ENCODE assay signal across 27 mouse cellular contexts in genomic region chr7:15879756-15880155, GRCm38 (mm10). TPM values are rescaled to one million over a fixed set of nuclear protein-coding genes. Genes with fewer than 3 reads are reported as not detected.
DNase-seq lines count a peak whose midpoint lies in the region; ATAC-seq lines count a peak whose summit lies in the region.
"Had no signal": no experiment of that assay in that cellular context is flagged by ENCODE, and none has a peak within 500 bp of the region (broad histone marks: within the 10 kb centered on the region; RNA-seq: fewer than 3 reads in every experiment).

Gene Crx, minus strand, starts transcription at chr7:15879968.

- peaks cover 11% of the 10 kb centered on the region for H3K4me1 ChIP-seq in midbrain, embryonic 13.5 days (replicated peaks)
- 0 out of 2 replicates have a peak, but pooled peaks cover 2% of the 10 kb centered on the region for H3K4me1 ChIP-seq in midbrain, embryonic 15.5 days
- H3K4me1 ChIP-seq: embryonic facial prominence, embryonic 10.5 days; embryonic facial prominence, embryonic 12.5 days had no signal

- H3K27ac ChIP-seq in midbrain, embryonic 13.5 days: peak within 1 kb of the TSS; percentile 51; the same call in 1 of the 2 replicates
- no peak within 1 kb of the TSS for H3K27ac ChIP-seq in midbrain, embryonic 15.5 days
- H3K27ac ChIP-seq: embryonic facial prominence, embryonic 10.5 days; embryonic facial prominence, embryonic 12.5 days; forebrain, embryonic 13.5 days had no signal

- no peaks in the 10 kb centered on the region for H3K27me3 ChIP-seq in midbrain, embryonic 13.5 days
- no peaks in the 10 kb centered on the region for H3K27me3 ChIP-seq in midbrain, embryonic 15.5 days (replicated peaks)
- H3K27me3 ChIP-seq: embryonic facial prominence, embryonic 12.5 days; forebrain, embryonic 13.5 days had no signal

- H3K4me3 ChIP-seq in midbrain, embryonic 13.5 days (replicated peaks): no peak within 1 kb of the TSS
- H3K4me3 ChIP-seq in midbrain, embryonic 15.5 days: no peak within 1 kb of the TSS
- H3K4me3 ChIP-seq: embryonic facial prominence, embryonic 10.5 days; embryonic facial prominence, embryonic 12.5 days; forebrain, embryonic 13.5 days had no signal

- 34% methylated on average over 4 of the region's 4 CpGs for WGBS in midbrain, embryonic 13.5 days
- WGBS in midbrain, embryonic 15.5 days: 34% methylated on average over 4 of the region's 4 CpGs

- no peak within 1 kb of the TSS for H3K4me2 ChIP-seq in midbrain, embryonic 13.5 days (replicated peaks)
- H3K4me2 ChIP-seq in midbrain, embryonic 15.5 days: no peak within 1 kb of the TSS
- H3K4me2 ChIP-seq: embryonic facial prominence, embryonic 12.5 days; forebrain, embryonic 13.5 days had no signal

- intact Hi-C loops in heart, postnatal 10 days (cut with DNase I): no loop called here

- H3K9ac ChIP-seq in midbrain, embryonic 13.5 days (replicated peaks): no peak within 1 kb of the TSS
- no peak within 1 kb of the TSS for H3K9ac ChIP-seq in midbrain, embryonic 15.5 days
- H3K9ac ChIP-seq: embryonic facial prominence, embryonic 12.5 days; forebrain, embryonic 13.5 days had no signal

- DNase-seq in heart, adult 11 months: peak; percentile 55
- no peak for DNase-seq in heart, postnatal 10 days
- peak; percentile 92 for DNase-seq in retina, postnatal 1 day
- DNase-seq in right cerebral cortex, postnatal 36 days (ENCODE audit: low spot score in 2 of 2): no peak
- no peak for DNase-seq in kidney, adult 8-10 months
- DNase-seq: adrenal gland, adult 8-10 months; adrenal gland, postnatal 14 days; adrenal gland, postnatal 36 days; B cell, adult 2 months; cerebellum, adult 11-12 months; cerebellum, adult 2 months; cerebellum, adult 9-10 months; cerebellum, postnatal 10 days; cerebellum, postnatal 25 days had no signal

- H3K9me3 ChIP-seq in midbrain, embryonic 13.5 days: no peaks in the 10 kb centered on the region
- no peaks in the 10 kb centered on the region for H3K9me3 ChIP-seq in midbrain, embryonic 15.5 days
- H3K9me3 ChIP-seq: embryonic facial prominence, embryonic 10.5 days; embryonic facial prominence, embryonic 12.5 days; forebrain, embryonic 13.5 days; G1E had no signal

- H3K36me3 ChIP-seq in midbrain, embryonic 13.5 days: no peaks in the 10 kb centered on the region
- no peaks in the 10 kb centered on the region for H3K36me3 ChIP-seq in midbrain, embryonic 15.5 days (replicated peaks)
- H3K36me3 ChIP-seq: embryonic facial prominence, embryonic 10.5 days; embryonic facial prominence, embryonic 12.5 days; G1E had no signal

- no peak for ATAC-seq in midbrain, embryonic 13.5 days
- ATAC-seq in midbrain, embryonic 15.5 days (replicated peaks): no peak
- ATAC-seq: activated CD4-positive, CD25-positive, alpha-beta regulatory T cell, adult 4 months; CD4-positive, CD25-positive, alpha-beta regulatory T cell, adult 4 months; forebrain, embryonic 13.5 days; Patski had no signal

RNA-seq across cellular contexts. Expression of gene Crx, which starts in this region (rescaled TPM):
- total RNA-seq in heart, postnatal 10 days (2021): not detected
- 0.10 and 0.43 TPM in 2 replicates for polyA plus RNA-seq in midbrain, embryonic 13.5 days (2015; fragmentation: Nextera tagmentation; extraction: Ambion mirVana)
- 0.15 and 0.28 TPM in 2 replicates for polyA plus RNA-seq in midbrain, embryonic 15.5 days (2015; fragmentation: Nextera tagmentation; extraction: Ambion mirVana)
- total RNA-seq: adrenal gland, adult 18-20 months; adrenal gland, adult 8-10 months; adrenal gland, postnatal 14 days; adrenal gland, postnatal 36 days; CH12.LX had no signal
- polyA plus RNA-seq: activated CD4-positive, CD25-positive, alpha-beta regulatory T cell, adult 4 months; CD4-positive, CD25-positive, alpha-beta regulatory T cell, adult 4 months; cerebellum, adult 2 months; embryonic facial prominence, embryonic 12.5 days; embryonic facial prominence, embryonic 14.5 days; forebrain, embryonic 11.5 days; forebrain, embryonic 13.5 days; G1E; Patski had no signal

Comparison
In these comparisons a context has a peak if more than half of its experiments do, and no peak if none do; other contexts are left out.
1. DNase-seq: peak in heart, adult 11 months (single experiment) and retina, postnatal 1 day (single experiment); none in heart, postnatal 10 days (0 of 2), right cerebral cortex, postnatal 36 days (0 of 2) and kidney, adult 8-10 months (0 of 2).